Mouse (Mus musculus): ENCODE data around the gene Ranbp1.

- TF ChIP-seq CTCF (IDR thresholded peaks at IDR 0.05; ENCODE audit: low read depth) (no peak), EP300 (optimal IDR thresholded peaks at IDR 0.05) (no peak)
Measured at GRCm38 (mm10) chr16:18229622-18230021, 18.9 kb downstream of the Ranbp1 start.

Data from stomach, postnatal 0 days (tissue).